Mouse (Mus musculus): ENCODE data around the gene Alkbh6. TPM values are rescaled to one million over a fixed set of nuclear protein-coding genes. Genes with fewer than 3 reads are reported as not detected.
A peak's percentile ranks its signal among the peaks of the same experiment; 100 is the strongest.

Alkbh6 gene
- polyA plus RNA-seq, 1 experiment from 2014 or later: 86.0 TPM

DNA sequence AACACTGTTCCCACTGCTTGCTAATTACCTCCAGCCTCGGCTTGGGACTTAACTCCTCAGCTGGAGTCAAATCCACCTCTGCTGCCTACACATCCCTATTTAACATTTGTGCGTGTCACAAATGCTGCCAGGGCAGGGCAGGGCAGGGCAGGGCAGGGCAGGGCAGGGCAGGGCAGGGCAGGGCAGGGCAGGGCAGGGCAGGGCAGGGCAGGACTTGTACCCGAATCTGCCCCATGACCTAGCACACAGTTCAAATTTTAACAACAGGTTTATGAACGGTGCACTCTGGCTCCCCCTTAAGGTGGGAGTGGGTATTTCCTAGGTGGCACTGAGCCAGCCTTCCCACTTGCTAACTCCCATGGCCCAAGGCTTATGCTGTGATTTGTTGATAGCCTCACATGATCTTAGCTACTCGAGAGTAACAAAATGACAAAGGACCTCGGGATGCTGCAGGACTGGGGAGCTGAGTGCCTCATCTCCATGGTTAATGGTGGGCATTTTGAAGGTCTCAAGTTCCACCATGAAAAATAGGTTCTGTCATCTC, 44.8 kb downstream of the Alkbh6 start:
- Histone ChIP-seq H3K4me1 (ENCODE audit: control insufficient read depth, insufficient read depth, low read length) (no peaks in the 10 kb centered on the region; the same call in 1 of the 2 replicates), H3K4me2 (no peak overlapping the region), H3K9ac (ENCODE audit: low read length) (no peak overlapping the region), H3K4me3 (ENCODE audit: low read depth, low read length) (no peak overlapping the region), H3K36me3 (ENCODE audit: control insufficient read depth, insufficient read depth, low read length) (peaks cover 5% of the 10 kb centered on the region; the same call in 1 of the 2 replicates), H3K27ac (ENCODE audit: low read depth, low read length) (no peak overlapping the region), H3K9me3 (ENCODE audit: control insufficient read depth, low read length) (no peaks in the 10 kb centered on the region), H3K27me3 (ENCODE audit: control insufficient read depth, insufficient read depth, low read length) (peaks cover 4% of the 10 kb centered on the region)
- WGBS: 19% methylated on average over 6 of the region's 6 CpGs
- ATAC-seq (ENCODE audit: low FRiP score): peak; percentile 63
- DNase-seq (ENCODE audit: low spot score, missing footprints): peak; percentile 97

DNA sequence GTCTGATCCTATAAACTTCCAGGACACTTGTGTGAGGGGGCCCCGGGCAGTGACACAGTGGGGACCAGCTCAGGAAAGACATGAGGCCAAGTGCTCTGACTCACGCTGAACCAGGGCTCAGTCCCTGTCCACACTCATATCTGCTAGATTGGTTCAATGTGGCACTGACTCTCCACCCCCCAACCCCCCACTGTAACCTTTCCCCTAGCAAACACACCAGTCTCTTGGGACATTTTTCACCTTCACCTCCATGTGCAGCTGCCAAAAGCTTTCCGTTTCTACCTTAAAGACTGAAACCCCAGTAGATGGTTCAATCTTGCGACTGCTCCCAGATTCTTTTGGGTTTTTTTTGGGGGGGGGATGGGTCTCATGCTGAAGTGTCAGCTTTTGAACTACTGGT, 45.5 kb downstream of the Alkbh6 start:
- WGBS: 77% methylated on average over 4 of the region's 4 CpGs
- Histone ChIP-seq H3K27ac (ENCODE audit: low read depth, low read length) (no peak overlapping the region), H3K36me3 (ENCODE audit: control insufficient read depth, insufficient read depth, low read length) (peaks cover 5% of the 10 kb centered on the region; the same call in 1 of the 2 replicates), H3K4me1 (ENCODE audit: control insufficient read depth, insufficient read depth, low read length) (peaks cover under 1% of the 10 kb centered on the region), H3K27me3 (ENCODE audit: control insufficient read depth, insufficient read depth, low read length) (no peaks in the 10 kb centered on the region), H3K4me3 (ENCODE audit: low read depth, low read length) (no peak overlapping the region), H3K4me2 (no peak overlapping the region), H3K9ac (ENCODE audit: low read length) (no peak overlapping the region), H3K9me3 (ENCODE audit: control insufficient read depth, low read length) (no peaks in the 10 kb centered on the region)
- ATAC-seq (ENCODE audit: low FRiP score): no peak
- DNase-seq (ENCODE audit: low spot score, missing footprints): peak; percentile 69

DNA sequence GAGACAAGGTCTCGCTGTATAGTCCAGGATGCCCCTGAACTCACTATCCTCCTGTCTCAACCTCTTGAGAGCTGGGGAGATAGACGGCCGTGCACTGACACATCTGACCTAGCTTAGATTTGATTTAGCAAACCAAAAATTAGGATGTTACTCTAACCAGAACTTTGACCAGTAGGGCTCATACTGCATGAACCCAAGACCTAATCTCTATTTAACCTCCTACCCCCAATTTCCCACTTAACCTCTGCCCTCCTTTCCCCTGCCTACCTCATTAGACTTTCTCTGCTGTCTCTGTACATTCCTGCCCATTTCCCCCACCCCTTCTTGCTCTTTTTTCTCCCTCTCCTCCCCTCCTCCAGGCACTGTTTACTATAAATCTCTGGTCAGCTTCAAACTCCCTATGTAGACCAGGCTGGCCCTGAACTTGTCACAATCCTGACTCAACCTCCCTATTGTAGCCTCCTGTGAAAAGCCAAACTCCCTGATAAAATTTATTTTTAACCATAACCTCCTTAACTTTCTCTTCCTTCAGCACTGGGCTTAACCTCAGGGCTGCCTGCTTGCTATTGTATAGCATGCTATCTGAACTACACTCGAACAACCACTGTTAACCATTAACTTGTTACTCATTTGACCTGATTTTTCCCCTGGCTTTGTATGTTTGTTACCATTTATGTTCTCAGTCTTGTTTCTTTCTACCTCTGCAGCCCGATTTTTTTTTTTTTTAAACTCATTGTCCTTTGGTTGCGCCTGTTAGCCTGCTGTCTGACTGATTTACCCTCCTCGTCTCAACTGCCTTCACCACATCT, 50.1 kb downstream of the Alkbh6 start:
- Histone ChIP-seq H3K27me3 (ENCODE audit: control insufficient read depth, insufficient read depth, low read length) (no peaks in the 10 kb centered on the region), H3K9me3 (ENCODE audit: control insufficient read depth, low read length) (no peaks in the 10 kb centered on the region), H3K4me1 (ENCODE audit: control insufficient read depth, insufficient read depth, low read length) (peaks cover 17% of the 10 kb centered on the region), H3K27ac (ENCODE audit: low read depth, low read length) (no peak overlapping the region), H3K36me3 (ENCODE audit: control insufficient read depth, insufficient read depth, low read length) (peaks cover 5% of the 10 kb centered on the region; the same call in 1 of the 2 replicates), H3K4me2 (no peak overlapping the region), H3K4me3 (ENCODE audit: low read depth, low read length) (no peak overlapping the region), H3K9ac (ENCODE audit: low read length) (0 out of 2 replicates have a peak overlapping the region, but pooled peaks have one; percentile 5)
- no peak for ATAC-seq (ENCODE audit: low FRiP score)
- peak; percentile 72 for DNase-seq (ENCODE audit: low spot score, missing footprints)
- 76% methylated on average over 7 of the region's 7 CpGs for WGBS

DNA sequence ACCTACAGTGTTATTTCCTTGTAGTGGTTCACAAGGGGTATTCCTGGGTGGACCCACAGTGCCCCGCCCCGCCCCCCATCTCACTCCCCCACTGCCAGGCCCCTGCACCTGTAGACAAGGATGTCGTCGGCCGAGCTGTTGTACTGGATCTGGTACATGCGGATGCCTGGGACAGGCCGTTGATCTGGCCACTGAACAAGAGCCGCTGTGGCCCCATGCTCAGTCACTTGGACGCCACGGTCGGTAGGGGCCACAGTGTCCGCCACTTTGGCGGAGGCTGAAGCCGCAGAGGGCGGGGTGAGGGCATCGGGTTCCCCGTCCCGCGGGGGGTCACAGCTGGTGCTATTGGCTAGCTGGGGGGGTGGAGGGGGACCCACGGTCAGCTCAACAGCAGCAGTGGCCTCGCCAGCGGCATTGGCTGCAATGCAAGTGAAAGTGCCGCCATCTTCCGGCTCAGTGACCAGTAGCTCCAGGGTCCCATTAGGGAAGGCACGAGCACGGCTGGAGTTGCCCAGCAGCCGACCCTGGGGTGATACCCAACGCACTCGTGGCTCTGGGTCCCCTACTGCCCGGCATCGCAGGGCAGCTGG, 50.9 kb downstream of the Alkbh6 start:
- Histone ChIP-seq H3K27ac (ENCODE audit: low read depth, low read length) (no peak overlapping the region), H3K4me2 (no peak overlapping the region), H3K4me1 (ENCODE audit: control insufficient read depth, insufficient read depth, low read length) (peaks cover 17% of the 10 kb centered on the region), H3K9ac (ENCODE audit: low read length) (no peak overlapping the region), H3K36me3 (ENCODE audit: control insufficient read depth, insufficient read depth, low read length) (peaks cover 5% of the 10 kb centered on the region; the same call in 1 of the 2 replicates), H3K4me3 (ENCODE audit: low read depth, low read length) (no peak overlapping the region), H3K27me3 (ENCODE audit: control insufficient read depth, insufficient read depth, low read length) (peaks cover 2% of the 10 kb centered on the region; the same call in 1 of the 2 replicates), H3K9me3 (ENCODE audit: control insufficient read depth, low read length) (no peaks in the 10 kb centered on the region)
- DNase-seq (ENCODE audit: low spot score, missing footprints) (peak; percentile 4), ATAC-seq (ENCODE audit: low FRiP score) (no peak)
- WGBS: 90% methylated on average over 31 of the region's 31 CpGs

DNA sequence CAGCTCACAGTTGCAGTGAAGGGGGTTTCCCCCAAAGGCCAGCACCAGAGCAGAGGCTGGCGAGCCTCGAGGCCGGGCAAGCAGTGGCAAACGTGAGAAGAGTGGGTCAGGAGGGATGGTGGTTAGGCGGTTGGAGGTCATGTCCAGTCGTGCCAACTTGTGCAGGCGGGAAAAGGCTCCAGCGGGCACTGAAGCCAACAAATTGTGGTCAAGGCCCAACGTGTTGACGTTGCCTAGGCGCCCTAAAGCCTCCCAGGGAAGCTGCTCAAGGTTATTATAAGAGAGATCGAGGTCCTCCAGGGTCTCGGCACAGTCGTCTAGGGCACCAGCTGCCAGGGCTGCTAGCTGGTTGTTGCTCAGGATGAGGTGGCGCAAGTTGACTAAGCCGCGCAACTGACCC, 51.5 kb downstream of the Alkbh6 start:
- H3K4me3 ChIP-seq (ENCODE audit: low read depth, low read length): no peak overlapping the region
- H3K4me1 ChIP-seq (ENCODE audit: control insufficient read depth, insufficient read depth, low read length): peaks cover 17% of the 10 kb centered on the region

DNA sequence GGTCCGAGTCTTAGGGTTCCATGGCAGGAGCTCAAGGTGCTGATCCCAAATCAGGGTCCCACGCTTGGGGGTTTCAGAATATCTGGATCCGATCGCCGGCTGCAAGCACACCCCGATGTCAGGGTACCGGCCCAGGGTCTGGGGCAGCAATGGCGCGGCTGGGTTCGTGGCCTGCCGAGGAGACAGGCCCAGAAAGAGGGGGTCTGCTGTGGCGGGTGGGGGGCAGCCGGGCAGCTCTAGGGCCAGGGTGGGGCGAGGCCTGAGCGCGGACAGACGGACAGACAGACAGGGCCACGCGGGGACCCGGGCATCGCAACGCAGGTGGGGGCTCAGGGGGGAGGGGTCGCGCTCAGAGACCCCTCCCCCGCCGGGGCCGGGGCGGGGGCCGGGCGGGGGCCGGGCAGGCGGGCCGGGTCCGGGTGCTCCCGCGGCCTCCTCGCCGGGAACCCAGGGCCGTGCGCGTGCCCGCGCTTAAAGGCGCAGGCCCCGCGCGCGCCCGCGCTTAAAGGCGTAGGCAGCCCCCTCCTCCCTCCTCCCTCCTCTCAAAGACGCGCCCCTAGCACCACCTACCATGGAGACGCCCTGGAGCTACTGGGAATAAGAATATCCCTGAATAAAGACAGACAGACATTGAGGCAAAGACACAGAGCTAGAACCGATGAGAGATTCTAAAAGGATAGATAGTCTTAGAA, 54.3 kb downstream of the Alkbh6 start, which contains the start of gene Lrfn3:
Gene Lrfn3 (minus strand): TSS at position 121 of the 692 bp plus-strand sequence.
- Histone ChIP-seq H3K4me2 (peak within 1 kb of the TSS; percentile 87), H3K9ac (ENCODE audit: low read length) (peak within 1 kb of the TSS; percentile 80), H3K27ac (ENCODE audit: low read depth, low read length) (no peak within 1 kb of the TSS), H3K36me3 (ENCODE audit: control insufficient read depth, insufficient read depth, low read length) (no peaks in the 10 kb centered on the region), H3K27me3 (ENCODE audit: control insufficient read depth, insufficient read depth, low read length) (peaks cover 2% of the 10 kb centered on the region; the same call in 1 of the 2 replicates), H3K4me3 (ENCODE audit: low read depth, low read length) (peak within 1 kb of the TSS; percentile 59), H3K9me3 (ENCODE audit: control insufficient read depth, low read length) (no peaks in the 10 kb centered on the region), H3K4me1 (ENCODE audit: control insufficient read depth, insufficient read depth, low read length) (peaks cover 17% of the 10 kb centered on the region)
- 1% methylated on average over 38 of the region's 55 CpGs for WGBS
- DNase-seq (ENCODE audit: low spot score, missing footprints): peak; percentile 99
- ATAC-seq (ENCODE audit: low FRiP score): peak; percentile 78

More for the DNA sequence above, 51.5 kb downstream of the Alkbh6 start:
- H3K36me3 ChIP-seq (ENCODE audit: control insufficient read depth, insufficient read depth, low read length): peaks cover 5% of the 10 kb centered on the region; the same call in 1 of the 2 replicates
- no peak overlapping the region for H3K4me2 ChIP-seq
- no peaks in the 10 kb centered on the region for H3K9me3 ChIP-seq (ENCODE audit: control insufficient read depth, low read length)
- peaks cover 2% of the 10 kb centered on the region; the same call in 1 of the 2 replicates for H3K27me3 ChIP-seq (ENCODE audit: control insufficient read depth, insufficient read depth, low read length)
- no peak overlapping the region for H3K9ac ChIP-seq (ENCODE audit: low read length)
- 91% methylated on average over 17 of the region's 17 CpGs for WGBS
- DNase-seq (ENCODE audit: low spot score, missing footprints) (peak; percentile 53), ATAC-seq (ENCODE audit: low FRiP score) (no peak)
- H3K27ac ChIP-seq (ENCODE audit: low read depth, low read length): no peak overlapping the region

DNA sequence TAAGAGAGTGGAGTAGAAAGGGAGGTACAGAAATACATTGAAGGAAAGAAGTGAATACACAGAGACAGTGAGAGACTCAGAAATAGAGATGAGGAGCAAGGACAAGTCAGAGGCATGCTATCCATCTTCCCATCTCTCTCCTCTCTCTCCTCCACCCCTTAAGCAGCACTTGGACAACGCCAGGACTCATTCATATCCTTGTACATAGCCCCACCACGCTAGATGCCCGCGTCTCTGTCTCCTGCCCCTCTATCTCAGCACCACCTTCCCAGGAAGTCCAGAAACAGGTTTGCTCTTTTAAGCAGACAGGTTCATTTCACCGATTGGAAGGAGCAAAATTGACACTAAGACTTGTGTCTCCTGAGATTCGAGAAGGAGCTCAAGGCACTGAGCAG, 54.8 kb downstream of the Alkbh6 start:
- peak overlapping the region; percentile 59 for H3K4me3 ChIP-seq (ENCODE audit: low read depth, low read length)
- 75% methylated on average over 6 of the region's 6 CpGs for WGBS
- H3K9me3 ChIP-seq (ENCODE audit: control insufficient read depth, low read length): no peaks in the 10 kb centered on the region
- H3K4me1 ChIP-seq (ENCODE audit: control insufficient read depth, insufficient read depth, low read length): peaks cover 17% of the 10 kb centered on the region
- H3K4me2 ChIP-seq: peak overlapping the region; percentile 87
- H3K36me3 ChIP-seq (ENCODE audit: control insufficient read depth, insufficient read depth, low read length): no peaks in the 10 kb centered on the region
- peak overlapping the region; percentile 80 for H3K9ac ChIP-seq (ENCODE audit: low read length)
- peaks cover 2% of the 10 kb centered on the region; the same call in 1 of the 2 replicates for H3K27me3 ChIP-seq (ENCODE audit: control insufficient read depth, insufficient read depth, low read length)
- no peak overlapping the region for H3K27ac ChIP-seq (ENCODE audit: low read depth, low read length)
- DNase-seq (ENCODE audit: low spot score, missing footprints): no peak
- peak; percentile 28; the same call in 1 of the 2 replicates for ATAC-seq (ENCODE audit: low FRiP score)
